ENCODE assay signal across 8 mouse cellular contexts in genomic region chr9:75625556-75626307, GRCm38 (mm10). TPM values are rescaled to one million over a fixed set of nuclear protein-coding genes. Genes with fewer than 3 reads are reported as not detected.
DNase-seq lines count a peak whose midpoint lies in the region; ATAC-seq lines count a peak whose summit lies in the region.

Gene Lysmd2 (plus strand): TSS chr9:75625741.

- peak within 1 kb of the TSS; percentile 82 for H3K4me2 ChIP-seq in limb, embryonic 11.5 days (ENCODE audit: low read depth, severe bottlenecking)
- H3K4me2 ChIP-seq in midbrain, embryonic 13.5 days (replicated peaks) = peak within 1 kb of the TSS; percentile 79

- H3K27me3 ChIP-seq in embryonic facial prominence, embryonic 10.5 days (replicated peaks; ENCODE audit: low read depth, poor library complexity, severe bottlenecking) = peaks cover 17% of the 10 kb centered on the region
- H3K27me3 ChIP-seq in limb, embryonic 11.5 days (ENCODE audit: control insufficient read depth, insufficient read depth, low read length) = no peaks in the 10 kb centered on the region
- H3K27me3 ChIP-seq in midbrain, embryonic 13.5 days = peaks cover 9% of the 10 kb centered on the region
- no peaks in the 10 kb centered on the region for H3K27me3 ChIP-seq in splenic B cell, adult 2 months (ENCODE audit: control insufficient read depth, insufficient read depth, low read length, poor library complexity, severe bottlenecking)

- peak within 1 kb of the TSS; percentile 85 for H3K9ac ChIP-seq in limb, embryonic 11.5 days (ENCODE audit: low read length)
- H3K9ac ChIP-seq in midbrain, embryonic 13.5 days (replicated peaks) = peak within 1 kb of the TSS; percentile 91

- no peaks in the 10 kb centered on the region for H3K36me3 ChIP-seq in embryonic facial prominence, embryonic 10.5 days (replicated peaks)
- H3K36me3 ChIP-seq in limb, embryonic 11.5 days (ENCODE audit: control insufficient read depth, insufficient read depth, low read length) = no peaks in the 10 kb centered on the region
- H3K36me3 ChIP-seq in midbrain, embryonic 13.5 days = no peaks in the 10 kb centered on the region
- H3K36me3 ChIP-seq in splenic B cell, adult 2 months (ENCODE audit: control insufficient read depth, insufficient read depth, low read length, poor library complexity, severe bottlenecking) = no peaks in the 10 kb centered on the region

- H3K27ac ChIP-seq in embryonic facial prominence, embryonic 10.5 days (replicated peaks) = peak within 1 kb of the TSS; percentile 95
- peak within 1 kb of the TSS; percentile 73 for H3K27ac ChIP-seq in limb, embryonic 11.5 days (replicated peaks; ENCODE audit: low read depth, low read length)
- peak within 1 kb of the TSS; percentile 95 for H3K27ac ChIP-seq in midbrain, embryonic 13.5 days

- peak within 1 kb of the TSS; percentile 89 for H3K4me3 ChIP-seq in embryonic facial prominence, embryonic 10.5 days
- H3K4me3 ChIP-seq in limb, embryonic 11.5 days (ENCODE audit: low read depth, low read length) = peak within 1 kb of the TSS; percentile 70
- H3K4me3 ChIP-seq in midbrain, embryonic 13.5 days (replicated peaks) = peak within 1 kb of the TSS; percentile 75

- DNase-seq in spleen, adult 18-20 months = peak; percentile 37 to 52
- DNase-seq in spleen, adult 12 weeks (ENCODE audit: low spot score) = no peak
- peak; percentile 81 for DNase-seq in embryonic facial prominence, embryonic 10.5 days (ENCODE audit: low spot score)
- DNase-seq in heart, adult 11 months = peak; percentile 99
- DNase-seq in kidney, adult 11 months = peak; percentile 9
- DNase-seq in limb, embryonic 11.5 days (ENCODE audit: low spot score) = peak; percentile 76
- peak; percentile 24 for DNase-seq in splenic B cell, adult 2 months (ENCODE audit: low read depth, low spot score)

- peaks cover 18% of the 10 kb centered on the region for H3K4me1 ChIP-seq in embryonic facial prominence, embryonic 10.5 days
- no peaks in the 10 kb centered on the region for H3K4me1 ChIP-seq in limb, embryonic 11.5 days (ENCODE audit: control insufficient read depth, insufficient read depth, low read length)
- peaks cover 6% of the 10 kb centered on the region for H3K4me1 ChIP-seq in midbrain, embryonic 13.5 days (replicated peaks)

- no peaks in the 10 kb centered on the region for H3K9me3 ChIP-seq in embryonic facial prominence, embryonic 10.5 days
- H3K9me3 ChIP-seq in limb, embryonic 11.5 days (ENCODE audit: control insufficient read depth, low read length) = no peaks in the 10 kb centered on the region
- no peaks in the 10 kb centered on the region for H3K9me3 ChIP-seq in midbrain, embryonic 13.5 days

- under 1% methylated on average over 93 of the region's 94 CpGs for WGBS in embryonic facial prominence, embryonic 10.5 days
- under 1% methylated on average over 58 of the region's 94 CpGs for WGBS in limb, embryonic 11.5 days
- WGBS in midbrain, embryonic 13.5 days = 0% methylated on average over 74 of the region's 94 CpGs

- ATAC-seq in limb, embryonic 11.5 days (ENCODE audit: insufficient number of reproducible peaks, low FRiP score, low TSS enrichment, low read depth) = peak; percentile 80
- ATAC-seq in midbrain, embryonic 13.5 days = peak; percentile 90

RNA-seq across cellular contexts. Expression of gene Lysmd2, which starts in this region (rescaled TPM):
- polyA plus RNA-seq in embryonic facial prominence, embryonic 10.5 days (2016; fragmentation: Nextera tagmentation; extraction: Ambion mirVana) = 13.6 and 16.5 TPM in 2 replicates
- polyA plus RNA-seq in limb, embryonic 11.5 days (2014; fragmentation: Nextera tagmentation; extraction: Ambion mirVana) = 19.7 and 21.6 TPM in 2 replicates
- polyA plus RNA-seq in midbrain, embryonic 13.5 days (2015; fragmentation: Nextera tagmentation; extraction: Ambion mirVana) = 17.9 and 18.3 TPM in 2 replicates
